Mouse (Mus musculus) E14TG2a.4 (cell line): Measurements from ENCODE around the gene Tmem100.

ENCODE experiments used
- H3K27me3 ChIP-seq: 2 replicates; pipeline ENCODE4 v1.6.1; 2014; ENCODE audit warnings: low read length, control low read depth; ENCODE audit not compliant: insufficient read depth
- H3K36me3 ChIP-seq: 2 replicates; pipeline ENCODE4 v1.6.1; 2014; ENCODE audit warnings: low read length, control low read depth; ENCODE audit not compliant: insufficient read depth
- H3K4me1 ChIP-seq: replicated peaks from 2 replicates; pipeline ENCODE4 v1.6.1; 2014; ENCODE audit warnings: low read depth, low read length, control low read depth
- H3K4me3 ChIP-seq: replicated peaks from 2 replicates; pipeline ENCODE4 v1.5.1; 2014; ENCODE audit warnings: mild to moderate bottlenecking, low read length
- H3K9me3 ChIP-seq: 2 replicates; pipeline ENCODE4 v1.6.1; 2014; ENCODE audit warnings: low read length, control low read depth
- CTCF ChIP-seq: conservative IDR thresholded peaks from 2 replicates; pipeline ENCODE4 v1.5.1; 2014; ENCODE audit warnings: low read length
- NANOG ChIP-seq: IDR thresholded peaks from 2 replicates; pipeline ENCODE4 v1.6.1; 2014; ENCODE audit warnings: borderline replicate concordance, low read length, mixed read lengths
- POU5F1 ChIP-seq: IDR thresholded peaks from 2 replicates; pipeline ENCODE4 v1.6.1; 2014; ENCODE audit warnings: low read length, borderline replicate concordance

The Tmem100 gene

GRCm38 (mm10) chr11:89995596-89995995 lies 34.6 kb upstream of the Tmem100 start:
- no peaks in the 10 kb centered on the region for H3K36me3 ChIP-seq
- no peaks in the 10 kb centered on the region for H3K9me3 ChIP-seq
- TF ChIP-seq CTCF (no peak), NANOG (no peak), POU5F1 (no peak)
- H3K4me1 ChIP-seq, result 0 out of 2 replicates have a peak, but pooled peaks cover 5% of the 10 kb centered on the region
- no peaks in the 10 kb centered on the region for H3K27me3 ChIP-seq
- no peak overlapping the region for H3K4me3 ChIP-seq

GRCm38 (mm10) chr11:89996406-89996805 lies 33.7 kb upstream of the Tmem100 start:
- H3K27me3 ChIP-seq, result no peaks in the 10 kb centered on the region
- H3K4me3 ChIP-seq, result no peak overlapping the region
- H3K36me3 ChIP-seq, result no peaks in the 10 kb centered on the region
- no peaks in the 10 kb centered on the region for H3K9me3 ChIP-seq
- H3K4me1 ChIP-seq, result 0 out of 2 replicates have a peak, but pooled peaks cover 5% of the 10 kb centered on the region
- TF ChIP-seq POU5F1 (no peak), NANOG (no peak), CTCF (no peak)

GRCm38 (mm10) chr11:89996856-89997255 lies 33.3 kb upstream of the Tmem100 start:
- no peaks in the 10 kb centered on the region for H3K36me3 ChIP-seq
- no peak for TF ChIP-seq CTCF
- no peak for TF ChIP-seq POU5F1
- H3K4me1 ChIP-seq, result peaks cover 6% of the 10 kb centered on the region; the same call in 1 of the 2 replicates
- no peaks in the 10 kb centered on the region for H3K27me3 ChIP-seq
- no peak overlapping the region for H3K4me3 ChIP-seq
- no peaks in the 10 kb centered on the region for H3K9me3 ChIP-seq

DNA sequence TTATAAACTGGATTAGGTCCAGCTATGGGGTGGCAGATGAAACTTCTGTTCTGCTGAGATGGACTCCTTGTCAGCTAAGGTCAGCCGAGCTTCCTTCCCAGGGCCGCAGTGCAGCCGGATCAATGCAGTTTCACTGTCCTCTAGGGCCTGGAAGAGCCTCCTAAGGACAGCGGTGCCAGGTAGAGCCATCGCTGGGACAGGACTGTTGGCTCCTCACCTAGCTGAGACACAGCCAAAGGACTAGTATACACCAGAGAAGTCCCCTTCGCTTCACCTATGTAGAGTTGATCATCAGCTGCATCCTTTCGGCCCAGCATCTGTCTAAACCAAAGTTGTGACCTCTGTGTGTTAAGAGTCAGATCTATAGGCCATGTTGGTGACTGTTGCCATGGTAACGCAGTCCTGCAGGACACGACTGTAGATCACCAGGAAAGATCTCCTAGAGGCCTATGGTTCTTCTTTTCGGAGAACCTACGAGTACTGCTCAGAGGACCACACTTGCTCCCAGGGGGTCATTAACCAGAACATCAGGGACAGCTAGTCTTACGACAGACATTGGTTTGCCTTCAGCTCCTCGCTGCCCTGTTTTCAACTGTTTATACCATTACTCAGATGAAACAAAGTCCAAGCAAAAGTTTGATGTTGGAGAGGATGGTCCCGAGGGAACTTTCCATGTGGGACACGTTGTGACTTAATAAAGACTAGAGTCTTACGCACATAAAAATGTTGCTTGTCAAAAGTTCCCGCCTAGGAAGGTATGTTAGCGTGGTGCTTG lies 31.0 kb upstream of the Tmem100 start:
- no peak for TF ChIP-seq POU5F1
- H3K27me3 ChIP-seq, result no peaks in the 10 kb centered on the region
- no peak overlapping the region for H3K4me3 ChIP-seq
- peaks cover 5% of the 10 kb centered on the region; the same call in 1 of the 2 replicates for H3K4me1 ChIP-seq
- H3K36me3 ChIP-seq, result no peaks in the 10 kb centered on the region
- H3K9me3 ChIP-seq, result no peaks in the 10 kb centered on the region

DNA sequence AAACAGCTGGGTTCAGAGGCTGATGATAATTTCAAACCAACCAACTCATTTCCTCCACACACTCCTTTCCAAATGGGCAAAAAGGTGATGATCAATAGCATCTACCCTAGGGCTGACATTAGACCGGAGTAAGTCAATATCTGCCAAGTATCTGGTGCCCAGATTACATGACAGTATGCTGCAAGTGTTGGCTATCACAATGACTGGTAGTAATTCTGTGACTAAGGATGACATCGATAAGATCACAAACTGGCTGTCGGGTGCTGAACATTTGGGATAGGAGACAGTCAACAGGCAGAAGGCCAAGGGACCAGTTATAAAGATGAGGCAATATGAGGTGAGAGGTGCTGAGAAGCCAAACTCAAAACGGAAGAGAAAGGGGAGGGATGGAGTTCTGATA lies 29.5 kb upstream of the Tmem100 start:
- Histone ChIP-seq H3K36me3 (no peaks in the 10 kb centered on the region), H3K4me3 (no peak overlapping the region), H3K27me3 (no peaks in the 10 kb centered on the region), H3K4me1 (peaks cover 5% of the 10 kb centered on the region; the same call in 1 of the 2 replicates), H3K9me3 (no peaks in the 10 kb centered on the region)
- no peak for TF ChIP-seq CTCF
- TF ChIP-seq POU5F1, result no peak
- TF ChIP-seq NANOG, result no peak

GRCm38 (mm10) chr11:90001396-90002230 lies 28.5 kb upstream of the Tmem100 start:
- TF ChIP-seq CTCF (no peak), NANOG (no peak)
- Histone ChIP-seq H3K27me3 (no peaks in the 10 kb centered on the region), H3K36me3 (no peaks in the 10 kb centered on the region), H3K4me3 (no peak overlapping the region), H3K4me1 (peaks cover 3% of the 10 kb centered on the region; the same call in 1 of the 2 replicates), H3K9me3 (no peaks in the 10 kb centered on the region)

GRCm38 (mm10) chr11:90002231-90002986 lies 27.7 kb upstream of the Tmem100 start, which contains the start of gene Pctp:
Gene Pctp (minus strand): TSS chr11:90002894.
- Histone ChIP-seq H3K27me3 (no peaks in the 10 kb centered on the region), H3K36me3 (no peaks in the 10 kb centered on the region), H3K4me1 (peaks cover 3% of the 10 kb centered on the region; the same call in 1 of the 2 replicates), H3K9me3 (no peaks in the 10 kb centered on the region), H3K4me3 (peak within 1 kb of the TSS; percentile 86)
- TF ChIP-seq NANOG (no peak), POU5F1 (no peak), CTCF (no peak)

GRCm38 (mm10) chr11:90002987-90003348 lies 27.2 kb upstream of the Tmem100 start:
- H3K9me3 ChIP-seq, result no peaks in the 10 kb centered on the region
- peaks cover 3% of the 10 kb centered on the region; the same call in 1 of the 2 replicates for H3K4me1 ChIP-seq
- TF ChIP-seq NANOG (no peak), CTCF (no peak), POU5F1 (no peak)

More at GRCm38 (mm10) chr11:90002987-90003348, 27.2 kb upstream of the Tmem100 start:
- Histone ChIP-seq H3K4me3 (peak overlapping the region; percentile 86; the same call in 1 of the 2 replicates), H3K36me3 (no peaks in the 10 kb centered on the region), H3K27me3 (no peaks in the 10 kb centered on the region)
